Mouse (Mus musculus): ENCODE measurements at regions not wholly inside any gene's neighbourhood (a gene's known extent, or its start where the extent isn't known, plus 50 kb on each side); places are given as distances from the start of the nearest gene placed in this dataset.
A peak's percentile ranks its signal among the peaks of the same experiment; 100 is the strongest.

- Histone ChIP-seq H3K9me3 (no peaks in the 10 kb centered on the region), H3K4me1 (0 out of 2 replicates have a peak, but pooled peaks cover 4% of the 10 kb centered on the region), H3K4me2 (no peak overlapping the region), H3K36me3 (no peaks in the 10 kb centered on the region), H3K9ac (no peak overlapping the region), H3K27ac (peak overlapping the region; percentile 67), H3K27me3 (replicated peaks) (no peaks in the 10 kb centered on the region), H3K4me3 (replicated peaks) (no peak overlapping the region)
- no peak for ATAC-seq (ENCODE audit: insufficient read depth, low FRiP score, low read depth)
- WGBS: 47% methylated on average over 6 of the region's 6 CpGs
These were observed 55.3 kb upstream of the Fndc3b start for GRCm38 (mm10) chr3:27766421-27766820.

- no peaks in the 10 kb centered on the region for H3K27me3 ChIP-seq (replicated peaks)
- WGBS: 44% methylated on average over 7 of the region's 7 CpGs
- no peaks in the 10 kb centered on the region for H3K36me3 ChIP-seq
- H3K4me3 ChIP-seq (replicated peaks): no peak overlapping the region
- 0 out of 2 replicates have a peak, but pooled peaks cover 4% of the 10 kb centered on the region for H3K4me1 ChIP-seq
- H3K27ac ChIP-seq: peak overlapping the region; percentile 67
- no peak overlapping the region for H3K9ac ChIP-seq
- no peaks in the 10 kb centered on the region for H3K9me3 ChIP-seq
- ATAC-seq (ENCODE audit: insufficient read depth, low FRiP score, low read depth): no peak
- no peak overlapping the region for H3K4me2 ChIP-seq
These were observed 54.8 kb upstream of the Fndc3b start for GRCm38 (mm10) chr3:27765929-27766328.

- 43% methylated on average over 2 of the region's 2 CpGs for WGBS
- ATAC-seq (ENCODE audit: insufficient read depth, low FRiP score, low read depth): no peak
- Histone ChIP-seq H3K36me3 (no peaks in the 10 kb centered on the region), H3K4me1 (0 out of 2 replicates have a peak, but pooled peaks cover 4% of the 10 kb centered on the region), H3K27ac (no peak overlapping the region), H3K4me2 (no peak overlapping the region), H3K4me3 (replicated peaks) (no peak overlapping the region), H3K9me3 (no peaks in the 10 kb centered on the region), H3K9ac (no peak overlapping the region), H3K27me3 (replicated peaks) (no peaks in the 10 kb centered on the region)
These were observed 53.4 kb upstream of the Fndc3b start for GRCm38 (mm10) chr3:27764556-27764955.

GRCm38 (mm10) chr3:27761031-27761430, 49.9 kb upstream of the Fndc3b start:
- no peak overlapping the region for H3K4me2 ChIP-seq
- ATAC-seq (ENCODE audit: insufficient read depth, low FRiP score, low read depth): no peak
- H3K9me3 ChIP-seq: no peaks in the 10 kb centered on the region
- WGBS: 50% methylated on average over 2 of the region's 2 CpGs
- no peak overlapping the region for H3K4me3 ChIP-seq (replicated peaks)
- H3K4me1 ChIP-seq: no peaks in the 10 kb centered on the region
- H3K9ac ChIP-seq: no peak overlapping the region
- H3K27me3 ChIP-seq (replicated peaks): no peaks in the 10 kb centered on the region
- H3K27ac ChIP-seq: no peak overlapping the region
- no peaks in the 10 kb centered on the region for H3K36me3 ChIP-seq

Data from stomach, embryonic 15.5 days (tissue).